Mouse (Mus musculus) lung, embryonic 15.5 days (tissue): ENCODE measurements around the gene Ntrk2. TPM values are rescaled to one million over a fixed set of nuclear protein-coding genes. Genes with fewer than 3 reads are reported as not detected.
A peak's percentile ranks its signal among the peaks of the same experiment; 100 is the strongest.

Source experiments
- ATAC-seq: fragments of 200-750 bp; cut with Nextera tagmentation; 2 replicates; pipeline ENCODE4 v1.8.0; 2017; ENCODE audit warnings: moderate number of reproducible peaks, borderline replicate concordance; ENCODE audit not compliant: low FRiP score, low TSS enrichment; ENCODE audit errors: extremely low read depth
- H3K27ac ChIP-seq: fragments of 300-500 bp; sonication (generic); 2 replicates; pipeline ENCODE4 v1.5.1; 2015; ENCODE audit warnings: moderate library complexity, mild to moderate bottlenecking, inconsistent platforms
- H3K27me3 ChIP-seq: fragments of 300-500 bp; sonication (generic); 2 replicates; pipeline ENCODE4 v1.6.1; 2015; ENCODE audit warnings: inconsistent platforms
- H3K36me3 ChIP-seq: fragments of 300-500 bp; sonication (generic); 2 replicates; pipeline ENCODE4 v1.6.1; 2015; ENCODE audit warnings: inconsistent platforms
- H3K4me1 ChIP-seq: fragments of 300-500 bp; sonication (generic); 2 replicates; pipeline ENCODE4 v1.6.1; 2015; ENCODE audit warnings: inconsistent platforms
- H3K4me2 ChIP-seq: fragments of 300-500 bp; sonication (generic); 2 replicates; pipeline ENCODE4 v1.6.1; 2015; ENCODE audit warnings: inconsistent platforms, mild to moderate bottlenecking, moderate library complexity
- H3K4me3 ChIP-seq: fragments of 300-500 bp; sonication (generic); 2 replicates; pipeline ENCODE4 v1.5.1; 2015; ENCODE audit warnings: mild to moderate bottlenecking, inconsistent platforms
- H3K9ac ChIP-seq: fragments of 300-500 bp; sonication (generic); 2 replicates; pipeline ENCODE4 v1.6.1; 2015; ENCODE audit warnings: inconsistent platforms
- H3K9me3 ChIP-seq: fragments of 300-500 bp; sonication (generic); 2 replicates; pipeline ENCODE4 v1.6.1; 2016; ENCODE audit warnings: inconsistent platforms
- WGBS: fragments of 180-500 bp; shearing (Covaris S2); methylation state at CpG from one replicate; pipeline ENCODE4 v1.1.7; 2015; 5-methylcytosine and 5-hydroxymethylcytosine counted together
- polyA plus RNA-seq: library from polyadenylated mRNA; unstranded; fragments of >200 nt; fragmentation: Nextera tagmentation; extraction: Ambion mirVana; gene quantifications from 2 replicates; pipeline ENCODE4 v1.2.1, GENCODE M21; 2015

The Ntrk2 gene
- polyA plus RNA-seq, 1 experiment from 2014 or later, result 3.8 TPM

GRCm38 (mm10) chr13:58930161-58930560 is 123.8 kb downstream of the Ntrk2 start:
- no peak for ATAC-seq
- no peak overlapping the region for H3K9ac ChIP-seq
- no peak overlapping the region for H3K4me3 ChIP-seq
- H3K27ac ChIP-seq, result no peak overlapping the region
- no peak overlapping the region for H3K4me2 ChIP-seq
- H3K4me1 ChIP-seq, result 0 out of 2 replicates have a peak, but pooled peaks cover 5% of the 10 kb centered on the region
- no peaks in the 10 kb centered on the region for H3K36me3 ChIP-seq
- H3K27me3 ChIP-seq, result no peaks in the 10 kb centered on the region
- H3K9me3 ChIP-seq, result no peaks in the 10 kb centered on the region
- 78% methylated on average over 1 of the region's 1 CpGs for WGBS

DNA sequence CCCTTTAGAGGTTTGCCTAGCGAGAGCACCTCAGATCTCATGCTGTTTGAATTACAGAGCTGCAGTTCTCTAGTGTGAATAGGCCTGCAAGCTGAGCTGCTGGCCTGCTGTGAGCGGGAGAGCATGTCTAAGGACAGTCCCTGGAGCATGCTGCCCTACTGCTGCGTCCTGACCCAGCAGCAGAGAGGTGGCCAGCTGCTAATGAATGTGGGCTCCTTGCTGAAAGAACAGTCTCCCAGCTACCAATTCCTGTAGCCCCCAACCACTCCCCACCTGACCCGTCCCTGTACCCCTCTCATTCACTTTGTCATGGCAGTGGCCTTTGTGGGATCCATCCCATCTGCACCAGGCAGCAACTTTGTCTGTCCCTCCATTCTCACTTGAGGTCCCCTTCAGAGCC is 126.8 kb downstream of the Ntrk2 start:
- no peak for ATAC-seq
- H3K4me3 ChIP-seq, result no peak overlapping the region
- H3K27ac ChIP-seq, result no peak overlapping the region
- no peaks in the 10 kb centered on the region for H3K36me3 ChIP-seq
- H3K4me2 ChIP-seq, result no peak overlapping the region
- H3K4me1 ChIP-seq, result 0 out of 2 replicates have a peak, but pooled peaks cover 2% of the 10 kb centered on the region
- H3K9ac ChIP-seq, result no peak overlapping the region
- WGBS, result 50% methylated on average over 4 of the region's 4 CpGs
- H3K27me3 ChIP-seq, result no peaks in the 10 kb centered on the region
- no peaks in the 10 kb centered on the region for H3K9me3 ChIP-seq

GRCm38 (mm10) chr13:58934576-58935110 is 128.3 kb downstream of the Ntrk2 start:
- H3K27ac ChIP-seq, result no peak overlapping the region
- ATAC-seq, result no peak
- no peak overlapping the region for H3K4me2 ChIP-seq
- no peak overlapping the region for H3K9ac ChIP-seq
- no peaks in the 10 kb centered on the region for H3K36me3 ChIP-seq
- 80% methylated on average over 3 of the region's 3 CpGs for WGBS
- no peaks in the 10 kb centered on the region for H3K27me3 ChIP-seq
- H3K9me3 ChIP-seq, result no peaks in the 10 kb centered on the region
- no peak overlapping the region for H3K4me3 ChIP-seq
- 0 out of 2 replicates have a peak, but pooled peaks cover 4% of the 10 kb centered on the region for H3K4me1 ChIP-seq

- H3K27me3 ChIP-seq, result no peaks in the 10 kb centered on the region
- H3K36me3 ChIP-seq, result no peaks in the 10 kb centered on the region
- no peaks in the 10 kb centered on the region for H3K9me3 ChIP-seq
- ATAC-seq, result no peak
- H3K4me2 ChIP-seq, result no peak overlapping the region
- 0 out of 2 replicates have a peak, but pooled peaks cover 4% of the 10 kb centered on the region for H3K4me1 ChIP-seq
- 0 out of 2 replicates have a peak overlapping the region, but pooled peaks have one; percentile 18 for H3K27ac ChIP-seq
- no peak overlapping the region for H3K9ac ChIP-seq
- no peak overlapping the region for H3K4me3 ChIP-seq
- 10% methylated on average over 8 of the region's 8 CpGs for WGBS
Measured at GRCm38 (mm10) chr13:58935956-58936495, 129.7 kb downstream of the Ntrk2 start.

GRCm38 (mm10) chr13:58937884-58938283 is 131.5 kb downstream of the Ntrk2 start:
- 90% methylated on average over 12 of the region's 12 CpGs for WGBS

DNA sequence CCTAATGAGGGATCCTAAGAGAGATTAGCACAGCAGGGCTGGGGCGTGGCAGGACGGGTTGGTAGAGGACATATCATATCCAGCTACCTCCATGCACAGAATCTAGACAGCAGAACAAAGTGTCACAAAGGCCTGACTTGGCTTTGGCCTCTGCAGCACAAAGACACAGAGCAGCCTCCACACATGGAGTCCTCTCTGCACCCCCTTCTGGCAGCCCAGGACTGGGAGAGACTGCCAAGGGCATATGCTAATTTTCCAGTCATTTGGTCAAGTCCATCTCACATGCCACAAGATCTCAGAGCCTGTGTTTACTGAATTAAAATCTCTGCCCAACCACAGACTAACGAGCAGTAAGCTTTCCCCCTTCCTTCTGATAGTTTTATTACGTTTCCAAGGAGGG is 132.1 kb downstream of the Ntrk2 start:
- no peaks in the 10 kb centered on the region for H3K27me3 ChIP-seq
- H3K27ac ChIP-seq, result no peak overlapping the region
- H3K4me1 ChIP-seq, result 0 out of 2 replicates have a peak, but pooled peaks cover 4% of the 10 kb centered on the region
- no peak for ATAC-seq
- no peak overlapping the region for H3K4me3 ChIP-seq
- no peak overlapping the region for H3K4me2 ChIP-seq
- H3K36me3 ChIP-seq, result no peaks in the 10 kb centered on the region
- H3K9me3 ChIP-seq, result no peaks in the 10 kb centered on the region
- no peak overlapping the region for H3K9ac ChIP-seq
- WGBS, result 53% methylated on average over 4 of the region's 4 CpGs

More at GRCm38 (mm10) chr13:58937884-58938283, 131.5 kb downstream of the Ntrk2 start:
- H3K9ac ChIP-seq, result no peak overlapping the region
- no peak overlapping the region for H3K27ac ChIP-seq
- no peak overlapping the region for H3K4me2 ChIP-seq
- no peak for ATAC-seq
- H3K36me3 ChIP-seq, result no peaks in the 10 kb centered on the region
- no peaks in the 10 kb centered on the region for H3K27me3 ChIP-seq
- no peak overlapping the region for H3K4me3 ChIP-seq
- H3K4me1 ChIP-seq, result 0 out of 2 replicates have a peak, but pooled peaks cover 4% of the 10 kb centered on the region
- no peaks in the 10 kb centered on the region for H3K9me3 ChIP-seq

DNA sequence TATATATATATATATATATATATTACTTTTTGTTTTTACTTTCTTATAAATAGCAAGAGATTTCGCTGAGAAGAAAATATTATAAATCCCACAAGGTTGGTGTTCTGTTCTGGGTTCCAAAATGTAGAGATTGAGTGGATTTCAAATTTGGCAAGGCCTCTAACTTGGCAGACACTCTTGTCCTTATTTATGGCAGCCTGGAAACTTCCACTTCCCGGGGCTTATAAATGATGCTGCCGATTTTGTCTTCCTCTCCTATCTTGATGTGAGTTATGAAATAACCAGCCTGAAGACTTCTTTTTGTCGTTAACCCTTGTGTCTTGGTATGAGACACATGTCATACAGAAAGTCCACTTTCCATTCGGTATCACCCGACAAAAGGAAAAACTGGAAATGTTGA is 133.8 kb downstream of the Ntrk2 start:
- ATAC-seq, result no peak
- H3K4me3 ChIP-seq, result no peak overlapping the region
- H3K36me3 ChIP-seq, result no peaks in the 10 kb centered on the region
- H3K4me1 ChIP-seq, result 0 out of 2 replicates have a peak, but pooled peaks cover 4% of the 10 kb centered on the region
- no peak overlapping the region for H3K9ac ChIP-seq
- no peak overlapping the region for H3K4me2 ChIP-seq
- no peak overlapping the region for H3K27ac ChIP-seq
- H3K27me3 ChIP-seq, result no peaks in the 10 kb centered on the region
- 62% methylated on average over 6 of the region's 6 CpGs for whole genome bisulfite sequencing
- H3K9me3 ChIP-seq, result no peaks in the 10 kb centered on the region

DNA sequence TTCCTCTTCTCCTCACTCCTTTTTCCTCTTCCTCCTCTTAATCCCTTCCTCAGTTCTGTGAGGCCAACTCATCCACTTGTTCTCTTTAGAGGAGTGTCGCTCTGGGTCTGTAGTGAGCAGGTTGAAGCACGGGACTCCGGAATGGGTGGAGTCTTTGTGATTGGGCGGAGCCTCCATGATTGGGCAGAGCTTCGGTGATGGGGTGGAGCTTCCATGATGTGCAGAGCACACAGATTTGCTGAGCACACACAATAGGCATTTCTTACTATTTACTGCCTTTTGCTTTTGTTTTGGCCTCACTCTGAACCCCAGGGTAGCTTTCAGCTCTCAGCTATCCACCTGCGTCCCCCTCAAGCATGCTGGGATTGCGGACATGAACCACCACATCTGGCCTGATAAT is 134.4 kb downstream of the Ntrk2 start:
- H3K27ac ChIP-seq, result no peak overlapping the region
- H3K4me3 ChIP-seq, result no peak overlapping the region
- H3K4me1 ChIP-seq, result 0 out of 2 replicates have a peak, but pooled peaks cover 4% of the 10 kb centered on the region
- H3K9ac ChIP-seq, result no peak overlapping the region
- no peaks in the 10 kb centered on the region for H3K9me3 ChIP-seq
- ATAC-seq, result no peak
- no peak overlapping the region for H3K4me2 ChIP-seq
- 59% methylated on average over 7 of the region's 7 CpGs for WGBS
- H3K36me3 ChIP-seq, result no peaks in the 10 kb centered on the region
- H3K27me3 ChIP-seq, result no peaks in the 10 kb centered on the region

- no peak overlapping the region for H3K4me2 ChIP-seq
- no peaks in the 10 kb centered on the region for H3K36me3 ChIP-seq
- H3K9me3 ChIP-seq, result no peaks in the 10 kb centered on the region
- no peak overlapping the region for H3K4me3 ChIP-seq
- H3K27ac ChIP-seq, result no peak overlapping the region
- H3K27me3 ChIP-seq, result no peaks in the 10 kb centered on the region
- no peak for ATAC-seq
- H3K9ac ChIP-seq, result no peak overlapping the region
- 54% methylated on average over 6 of the region's 6 CpGs for WGBS
- no peaks in the 10 kb centered on the region for H3K4me1 ChIP-seq
Measured at GRCm38 (mm10) chr13:58945781-58946180, 139.4 kb downstream of the Ntrk2 start.

GRCm38 (mm10) chr13:58946589-58946988 is 140.2 kb downstream of the Ntrk2 start:
- Histone ChIP-seq H3K9ac (no peak overlapping the region), H3K27ac (no peak overlapping the region), H3K4me2 (no peak overlapping the region), H3K36me3 (no peaks in the 10 kb centered on the region), H3K4me3 (no peak overlapping the region), H3K27me3 (no peaks in the 10 kb centered on the region), H3K4me1 (no peaks in the 10 kb centered on the region), H3K9me3 (no peaks in the 10 kb centered on the region)
- WGBS, result 85% methylated on average over 6 of the region's 6 CpGs
- no peak for ATAC-seq

DNA sequence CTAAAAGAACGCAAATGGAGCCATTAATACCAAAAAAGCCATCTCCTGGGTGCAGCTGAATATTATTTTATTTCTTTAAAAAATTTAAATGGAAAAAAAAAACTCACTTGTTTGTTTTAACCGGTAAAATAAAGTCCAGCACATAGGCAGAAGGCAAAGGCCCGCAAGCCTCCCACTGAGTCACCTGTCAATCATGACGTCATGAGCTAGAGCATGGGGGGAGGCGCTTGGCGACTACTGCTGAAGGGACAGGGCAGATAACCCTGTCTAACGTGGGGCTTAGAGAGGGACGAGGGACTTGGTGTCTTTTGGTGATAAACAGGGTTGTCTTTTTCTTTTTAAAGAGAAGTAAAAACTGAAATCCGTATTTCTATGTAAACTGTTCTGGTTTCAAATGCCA is 140.7 kb downstream of the Ntrk2 start:
- no peaks in the 10 kb centered on the region for H3K9me3 ChIP-seq
- H3K9ac ChIP-seq, result no peak overlapping the region

DNA sequence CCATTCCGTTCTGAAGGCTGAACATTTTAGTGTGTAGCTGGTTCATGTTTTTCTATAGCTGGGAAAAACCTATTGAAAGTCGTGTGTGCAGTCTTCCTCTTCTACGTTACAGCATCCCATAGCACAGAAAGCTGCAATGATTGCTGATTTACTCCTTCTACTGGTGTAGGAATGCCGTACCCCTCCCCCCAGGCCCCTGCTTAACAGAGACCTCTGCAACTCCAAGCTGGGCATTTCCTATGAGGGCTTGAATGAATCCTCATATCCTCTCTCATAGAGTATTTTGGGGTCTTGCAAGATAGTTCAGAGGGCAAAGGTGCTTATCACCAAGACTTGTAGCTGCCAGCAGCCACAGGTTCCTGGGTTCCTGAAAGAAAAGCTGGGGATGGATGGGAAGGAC is 148.0 kb downstream of the Ntrk2 start:
- ATAC-seq, result no peak
- H3K27me3 ChIP-seq, result 0 out of 2 replicates have a peak, but pooled peaks cover 4% of the 10 kb centered on the region

More for the DNA sequence above, 140.7 kb downstream of the Ntrk2 start:
- Histone ChIP-seq H3K27me3 (no peaks in the 10 kb centered on the region), H3K4me3 (no peak overlapping the region), H3K4me1 (no peaks in the 10 kb centered on the region), H3K4me2 (no peak overlapping the region), H3K36me3 (no peaks in the 10 kb centered on the region), H3K27ac (no peak overlapping the region)
- WGBS, result 39% methylated on average over 9 of the region's 9 CpGs
- no peak for ATAC-seq

More for the DNA sequence above, 148.0 kb downstream of the Ntrk2 start:
- H3K4me3 ChIP-seq, result no peak overlapping the region
- WGBS, result 26% methylated on average over 4 of the region's 4 CpGs
- no peak overlapping the region for H3K4me2 ChIP-seq
- no peak overlapping the region for H3K9ac ChIP-seq
- H3K27ac ChIP-seq, result no peak overlapping the region
- H3K9me3 ChIP-seq, result no peaks in the 10 kb centered on the region
- H3K36me3 ChIP-seq, result no peaks in the 10 kb centered on the region
- no peaks in the 10 kb centered on the region for H3K4me1 ChIP-seq
